Mouse (Mus musculus) kidney, postnatal 36 days (tissue): Measurements from ENCODE around the gene Tmem86a.
"Not testable (repeated sequence)": the region's sequence is repeated elsewhere in the genome, so short reads cannot be mapped to it uniquely, and the experiment has no call there.

Experiments used
- DNase-seq, 2 experiments: peaks; one replicate each; pipeline ENCODE4 v3.0.0; 2021 to 2022; ENCODE audit warnings: mixed read lengths in 2 of 2

Tmem86a gene

DNA sequence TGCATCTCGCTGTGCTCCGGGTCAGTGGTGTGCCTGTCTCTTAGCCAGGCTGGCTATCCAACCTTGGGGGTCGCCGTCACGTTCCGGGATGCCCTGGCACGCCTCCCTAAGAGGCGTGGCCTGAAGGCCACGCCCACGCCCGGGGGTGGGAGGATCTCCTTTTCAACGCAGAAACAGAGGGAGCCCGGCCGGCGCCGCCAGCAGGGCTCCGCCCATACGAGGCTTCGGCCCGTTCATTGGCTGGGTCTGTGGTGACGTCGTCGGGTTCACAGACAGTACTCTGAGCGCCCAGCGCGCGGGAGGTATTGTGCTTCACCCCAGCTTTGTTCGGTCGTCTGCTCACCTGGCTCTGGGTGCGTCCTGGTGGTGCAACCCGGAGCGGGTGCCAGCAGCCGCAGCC lies at the start of gene Tmem86a:
Tmem86a (plus strand) TSS at position 236 of the 400 bp plus-strand sequence.
- peak; percentile 97 for DNase-seq

DNA sequence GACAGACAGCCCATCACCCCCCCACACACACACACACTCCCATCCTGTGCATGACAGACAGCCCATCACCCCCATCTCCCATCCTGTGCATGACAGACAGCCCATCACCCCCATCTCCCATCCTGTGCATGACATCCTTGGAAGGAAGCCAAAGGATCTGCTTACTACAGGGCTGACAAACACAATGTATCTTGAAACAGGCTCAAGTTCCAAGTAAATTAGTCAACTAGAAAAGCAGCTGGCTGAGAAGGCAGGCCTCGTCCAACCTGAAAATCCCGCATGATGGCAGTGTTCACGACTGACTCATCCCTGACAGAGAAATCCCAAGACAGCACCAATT lies 49.8 kb upstream of the Tmem86a start:
- peak; percentile 36 to 45 for DNase-seq

DNA sequence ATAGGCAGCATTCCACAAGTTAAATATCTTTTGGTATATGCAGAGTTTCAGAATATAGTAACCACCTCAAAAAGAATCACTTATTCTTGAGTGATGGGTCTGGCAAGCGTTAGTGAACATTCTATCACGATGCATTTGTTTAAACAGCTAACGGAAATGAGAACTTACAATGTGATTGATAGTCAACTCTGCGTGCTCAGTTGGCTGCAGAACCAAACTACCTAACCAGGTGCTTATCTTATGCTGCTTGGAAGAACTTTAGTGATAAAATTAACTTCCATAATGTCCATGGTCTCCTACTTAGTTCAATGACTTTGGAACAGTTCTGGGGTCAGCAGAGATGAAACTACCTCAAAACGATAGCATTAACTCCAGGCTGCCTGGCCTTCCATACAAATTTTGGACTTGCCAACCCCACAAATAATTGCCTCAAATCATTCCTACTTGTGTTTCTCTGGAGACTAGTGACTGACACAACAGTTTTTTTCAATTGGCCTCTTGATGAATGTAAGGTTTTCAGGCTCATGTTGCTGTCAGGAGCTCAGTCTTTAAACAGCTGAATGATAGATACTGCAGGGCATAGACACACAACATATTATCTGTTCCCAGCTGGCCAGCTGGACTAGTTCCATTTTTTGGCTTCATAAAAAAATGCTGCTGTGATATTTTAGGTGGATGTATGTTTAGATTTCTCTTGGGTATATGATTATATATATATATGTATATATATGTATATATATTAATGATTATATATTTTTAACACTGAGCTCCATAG lies 49.1 kb upstream of the Tmem86a start:
- no peak for DNase-seq

DNA sequence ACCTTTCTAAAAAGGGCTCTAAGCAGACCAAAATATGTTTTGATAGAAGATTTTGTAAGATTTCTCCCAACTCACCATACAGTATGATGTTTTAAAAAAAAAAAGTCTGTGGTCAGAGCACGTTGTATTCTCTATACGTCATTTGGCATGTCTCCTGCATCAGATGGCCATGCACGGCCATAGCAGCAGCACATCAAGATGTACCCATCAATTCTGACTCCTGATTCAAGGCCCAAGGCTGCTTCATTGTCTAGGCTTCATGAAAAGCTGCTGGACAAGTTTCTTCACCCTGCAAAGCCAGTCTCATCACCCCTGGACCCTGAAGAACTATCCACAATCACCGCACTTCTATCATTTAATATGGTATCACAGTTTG lies 48.5 kb upstream of the Tmem86a start:
- no peak for DNase-seq

DNA sequence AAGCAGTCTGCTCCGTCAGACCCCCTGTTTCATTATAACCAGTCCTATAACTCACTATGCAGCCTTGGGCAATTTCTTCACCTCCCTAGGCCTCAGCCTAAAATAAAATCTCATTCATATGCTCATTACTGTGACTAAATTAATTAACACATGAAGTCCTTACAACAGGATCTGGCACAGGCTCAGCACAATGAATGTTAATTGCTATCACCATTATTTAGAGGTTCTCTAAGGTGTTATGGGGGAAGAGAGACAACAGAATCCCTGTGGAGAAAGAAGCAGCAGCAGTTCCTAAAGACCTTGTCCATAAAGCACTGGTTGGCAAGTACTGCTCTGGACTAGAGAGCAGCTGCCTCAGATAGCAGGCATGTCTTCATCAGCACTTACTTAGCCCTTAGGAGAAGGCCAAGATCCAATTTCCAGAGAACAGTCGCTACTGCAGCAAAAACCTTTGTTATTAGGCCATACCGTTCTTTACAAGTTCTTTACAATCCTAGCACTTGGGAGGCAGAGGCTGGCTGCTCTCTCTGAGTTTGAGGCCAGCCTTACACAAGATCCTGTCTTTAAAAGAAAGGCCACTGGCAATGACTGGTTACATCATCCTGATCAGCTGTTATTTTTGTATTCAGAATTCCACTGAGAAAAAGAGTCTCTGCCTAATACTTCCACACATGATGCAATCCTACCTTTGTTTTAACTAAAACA lies 46.8 kb upstream of the Tmem86a start:
- DNase-seq: no peak

DNA sequence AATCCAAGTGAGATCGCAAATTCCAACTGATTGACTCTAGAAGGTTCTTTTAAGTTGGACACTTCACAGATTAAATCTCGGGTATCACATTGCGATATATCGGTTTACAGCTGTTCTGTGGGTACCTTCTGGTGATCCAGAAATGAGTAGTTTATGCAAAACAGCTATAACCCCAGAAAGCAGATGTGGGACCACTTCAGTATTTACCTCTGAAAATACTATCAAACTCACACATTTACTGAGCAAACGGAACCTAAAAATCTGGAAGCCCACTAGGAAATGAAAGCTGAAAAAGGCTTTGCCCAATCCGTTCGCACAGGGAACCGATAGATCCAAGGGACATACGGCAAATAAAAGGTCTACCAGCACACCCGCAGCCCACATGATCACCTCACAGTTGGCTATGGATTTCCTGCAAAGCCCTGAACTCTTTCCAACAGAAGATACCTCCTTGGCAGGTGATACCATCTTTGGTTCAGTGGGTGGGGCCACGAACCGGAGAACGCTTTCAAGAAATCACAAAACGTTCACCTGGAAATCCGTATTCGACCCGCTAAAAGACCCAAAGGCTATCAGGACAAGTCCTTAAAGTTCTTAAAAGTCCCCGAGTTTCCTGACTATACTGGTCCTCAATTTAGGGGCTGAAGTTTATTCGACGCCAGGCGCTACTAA lies 43.2 kb upstream of the Tmem86a start:
- DNase-seq: peak in 1 of 2 experiments; percentile 38

DNA sequence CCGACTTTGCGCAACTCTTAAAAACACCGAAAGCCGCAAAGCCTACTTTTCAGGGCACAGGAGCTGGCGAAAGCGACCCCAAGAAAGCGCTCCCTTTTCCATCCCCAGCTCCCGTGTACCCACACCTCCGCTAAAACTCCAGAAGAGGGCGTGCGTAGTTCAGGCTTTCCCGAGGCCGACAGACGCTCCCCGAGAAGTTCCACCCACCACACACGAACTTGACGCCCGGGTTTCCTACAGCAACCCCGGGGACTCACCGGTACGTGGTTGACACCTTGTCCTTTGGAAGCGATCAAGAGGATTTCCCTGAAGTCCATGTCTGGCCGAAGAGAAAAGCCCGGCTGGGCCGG lies 42.6 kb upstream of the Tmem86a start:
- DNase-seq: peak in 1 of 2 experiments; percentile 78

DNA sequence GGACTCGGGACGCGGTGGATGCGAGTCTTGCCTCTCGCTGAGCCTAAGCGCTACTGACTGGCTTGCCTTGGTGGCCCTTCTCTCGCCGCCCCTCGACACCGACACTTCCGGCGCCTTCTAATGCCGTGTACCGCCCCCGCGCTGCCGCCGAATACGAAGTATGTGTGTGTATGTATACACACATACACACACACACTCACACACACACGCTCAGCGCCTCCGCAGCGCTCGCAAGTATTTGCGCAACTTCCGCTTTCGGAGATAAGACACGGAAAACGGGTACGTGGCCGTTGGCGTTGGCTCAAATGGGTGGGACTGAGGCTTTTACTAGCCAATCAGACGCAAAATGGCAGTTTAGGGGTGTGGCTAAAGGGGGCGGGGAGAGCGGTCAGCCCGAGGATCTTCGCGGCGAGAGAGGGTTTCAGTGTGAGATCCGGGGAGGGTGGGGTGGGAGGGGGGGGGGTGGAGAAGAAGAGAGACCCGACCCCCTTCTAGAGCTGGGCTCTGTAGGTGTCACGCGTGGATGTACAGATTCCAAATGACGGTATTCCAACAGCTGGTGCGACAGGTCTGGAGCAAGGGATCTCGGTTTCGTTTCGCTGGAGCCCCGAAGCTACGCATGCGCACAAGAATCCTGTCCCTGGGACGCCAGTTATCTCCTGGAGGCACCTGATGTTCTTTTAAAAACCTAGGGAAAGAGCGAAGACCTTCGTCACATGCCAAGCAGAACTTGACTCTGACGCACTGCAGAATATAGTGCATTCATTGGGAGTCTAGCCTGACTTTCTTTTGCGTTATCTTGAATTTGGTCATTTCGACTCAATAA lies 42.0 kb upstream of the Tmem86a start, which contains the start of gene Spty2d1:
Spty2d1 (minus strand) TSS at position 244 of the 826 bp plus-strand sequence.
- DNase-seq: peak; percentile 99

DNA sequence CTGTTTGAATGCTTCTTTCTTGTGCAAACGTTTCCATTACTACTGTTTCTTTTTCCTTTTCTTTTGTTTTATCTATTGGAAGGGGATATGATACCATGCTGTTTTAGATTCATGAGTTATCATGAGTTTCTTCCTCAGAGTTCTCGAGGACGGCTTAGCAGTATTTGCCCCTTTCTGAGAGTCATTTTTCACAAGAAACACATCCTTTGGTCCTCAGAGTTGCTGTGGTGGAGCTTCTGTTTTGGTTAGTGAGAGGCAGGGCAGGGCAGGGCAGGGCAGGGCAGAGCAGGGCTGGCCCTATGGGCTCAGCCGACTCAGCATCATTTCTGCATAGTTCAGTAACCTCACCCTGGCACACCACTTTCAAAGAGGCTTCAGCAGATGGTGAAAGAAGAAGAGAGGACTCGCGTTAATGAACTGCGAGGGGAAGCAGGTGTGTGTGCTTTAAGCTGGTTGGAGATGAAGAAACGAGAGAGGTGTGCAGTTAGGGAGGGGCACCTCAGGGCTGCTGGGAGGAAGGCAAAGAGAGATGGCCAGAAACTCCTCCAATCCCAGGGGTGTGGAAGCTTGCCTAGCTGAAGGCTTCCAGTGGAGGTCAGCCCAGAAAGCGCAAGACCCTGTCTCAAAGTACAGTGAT lies 37.2 kb upstream of the Tmem86a start:
- peak in 1 of 2 experiments; percentile 12 for DNase-seq

DNA sequence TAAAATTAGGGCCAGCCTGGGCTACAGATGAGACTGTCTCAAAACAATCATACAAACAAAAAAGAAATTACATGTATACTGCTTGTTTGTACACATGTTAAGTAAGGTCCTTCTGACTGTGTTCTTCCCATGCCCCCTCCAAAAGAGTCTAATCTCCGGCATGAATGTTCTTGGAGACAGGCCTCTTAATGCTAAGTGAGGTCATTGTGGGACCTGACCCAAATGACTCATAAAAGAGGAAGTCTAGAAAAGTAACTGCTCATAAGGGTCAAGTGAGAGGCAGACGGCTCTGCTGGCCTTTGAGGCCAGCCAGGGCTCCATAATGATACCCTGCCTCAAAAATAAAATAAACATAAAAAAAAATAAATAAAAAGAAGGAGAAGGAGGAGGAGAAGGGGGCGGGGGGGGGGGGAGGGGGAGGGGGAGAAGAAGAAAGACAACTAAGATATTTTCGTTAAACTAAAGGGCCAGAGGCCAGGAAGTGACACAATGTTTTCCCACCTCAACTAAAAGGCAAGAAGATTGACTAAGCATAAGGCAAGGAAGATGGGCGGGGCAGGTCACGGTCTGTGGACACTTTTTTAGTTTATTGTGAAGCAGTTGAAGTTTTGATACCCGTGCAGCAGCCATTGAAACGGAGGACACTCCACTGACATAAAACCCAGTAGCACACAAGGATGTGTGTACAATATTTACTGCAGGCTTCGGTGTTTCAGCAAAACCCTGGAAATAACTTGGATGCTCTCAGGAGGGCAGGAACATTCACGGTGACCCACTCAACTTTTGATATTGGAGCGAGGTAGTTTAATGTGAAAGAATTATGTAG lies 35.6 kb upstream of the Tmem86a start:
- DNase-seq: peak; percentile 24 to 47

DNA sequence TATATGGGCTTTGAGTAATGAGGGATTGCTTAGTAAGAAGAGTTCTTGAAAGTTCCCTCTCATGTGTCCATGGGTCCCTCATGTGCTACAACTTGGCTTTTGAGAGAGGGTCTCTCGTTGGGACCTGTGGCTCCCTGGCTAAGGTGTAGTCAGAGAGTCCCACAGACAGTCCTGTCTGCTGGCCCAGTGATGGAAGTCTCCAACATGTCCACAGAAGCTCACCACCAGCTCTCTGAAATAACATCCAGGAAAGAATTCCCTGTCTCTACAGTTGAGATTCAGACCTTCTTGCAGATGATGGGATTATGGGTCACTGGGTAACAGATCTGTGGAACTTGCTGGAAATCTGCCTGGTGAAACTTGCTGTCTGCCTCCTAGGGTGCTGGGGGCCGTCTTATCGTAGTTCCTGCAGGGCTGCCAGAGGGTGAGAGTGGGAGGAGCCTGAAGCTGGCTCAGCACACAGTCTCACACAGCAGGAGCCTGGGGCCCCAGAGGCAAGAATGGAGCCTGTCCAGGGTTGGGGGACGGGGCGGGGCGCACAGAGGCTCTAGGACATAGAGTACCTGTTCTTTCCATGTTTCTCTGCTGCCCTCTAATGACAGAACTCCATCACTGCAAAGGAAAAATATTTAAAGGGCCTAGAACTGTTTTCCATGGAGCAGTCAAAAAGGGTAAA lies 34.9 kb upstream of the Tmem86a start:
- DNase-seq: peak; percentile 93 to 96

DNA sequence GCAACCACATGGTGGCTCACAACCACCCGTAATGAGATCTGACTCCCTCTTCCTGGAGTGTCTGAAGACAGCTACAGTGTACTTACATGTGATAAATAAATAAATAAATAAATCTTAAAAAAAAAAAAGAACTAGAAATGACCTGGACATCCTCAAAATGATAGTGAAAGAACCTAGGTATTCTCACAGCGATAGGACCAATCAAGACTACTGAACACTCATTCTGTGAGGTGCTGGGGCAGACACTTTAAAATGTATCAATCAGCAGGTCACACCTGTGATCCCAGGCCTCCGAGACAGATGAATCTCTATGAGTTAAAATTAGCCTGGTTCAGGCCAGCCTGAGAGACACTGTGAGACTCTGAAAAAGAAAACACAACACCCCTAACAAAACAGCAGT lies 33.8 kb upstream of the Tmem86a start:
- no peak for DNase-seq

DNA sequence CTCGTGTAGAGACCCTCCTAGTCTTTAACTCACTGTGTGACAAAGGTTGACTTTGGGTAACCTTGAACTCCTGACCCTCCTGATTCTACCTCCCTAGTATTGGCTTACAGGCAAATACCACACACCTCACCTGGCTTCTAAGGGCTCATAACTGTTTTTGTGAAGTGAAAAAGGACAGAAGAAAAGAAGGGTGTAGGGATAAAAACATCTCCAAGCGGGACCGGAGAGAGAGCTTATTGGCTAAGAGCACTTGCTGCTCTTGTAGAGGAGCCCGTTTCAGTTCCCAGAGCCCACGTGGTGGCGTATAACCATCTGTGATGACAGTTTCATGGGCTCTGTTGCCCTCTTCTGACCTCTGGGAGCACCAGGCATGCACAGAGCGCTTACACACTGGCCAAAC lies 33.3 kb upstream of the Tmem86a start:
- DNase-seq: no peak

DNA sequence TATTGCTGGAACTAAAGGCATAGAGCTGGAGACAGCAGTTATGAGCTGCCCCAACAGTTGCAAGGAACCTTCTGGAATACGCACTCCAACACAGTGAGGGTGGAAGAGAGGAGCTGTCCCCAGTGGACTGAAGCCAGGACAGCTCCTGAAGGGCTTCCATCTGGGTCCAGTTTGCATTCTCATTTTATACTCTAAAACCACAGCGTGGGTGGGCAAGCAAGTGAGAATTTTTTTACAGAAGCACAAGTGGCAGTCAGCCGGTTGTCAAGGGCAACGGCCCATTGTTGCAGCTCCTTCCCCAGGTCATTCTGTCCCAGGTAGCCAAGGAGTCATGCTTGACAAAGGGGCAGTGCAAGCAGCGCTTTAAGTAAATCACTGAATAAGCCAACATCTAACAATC lies 30.8 kb upstream of the Tmem86a start:
- no peak for DNase-seq

DNA sequence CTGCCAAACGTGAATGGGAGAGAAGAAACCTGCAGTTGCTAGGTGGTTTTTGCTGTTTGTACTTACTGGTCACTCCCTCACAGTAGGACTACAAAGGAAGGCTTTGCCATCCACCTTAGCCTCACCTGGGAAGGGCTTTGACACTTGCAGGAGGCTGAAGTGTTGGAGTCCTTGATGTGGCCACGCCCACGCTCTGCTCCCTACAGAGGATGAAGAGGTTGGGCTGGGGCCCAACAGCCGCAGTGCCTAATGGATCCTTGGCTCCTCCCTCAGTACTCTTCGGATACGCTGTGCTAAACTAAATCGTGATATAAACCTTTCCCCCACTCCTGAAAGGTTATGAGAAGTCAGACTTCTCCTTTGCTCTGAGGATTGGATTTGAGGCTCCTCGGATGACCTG lies 29.4 kb upstream of the Tmem86a start:
- no peak for DNase-seq

DNA sequence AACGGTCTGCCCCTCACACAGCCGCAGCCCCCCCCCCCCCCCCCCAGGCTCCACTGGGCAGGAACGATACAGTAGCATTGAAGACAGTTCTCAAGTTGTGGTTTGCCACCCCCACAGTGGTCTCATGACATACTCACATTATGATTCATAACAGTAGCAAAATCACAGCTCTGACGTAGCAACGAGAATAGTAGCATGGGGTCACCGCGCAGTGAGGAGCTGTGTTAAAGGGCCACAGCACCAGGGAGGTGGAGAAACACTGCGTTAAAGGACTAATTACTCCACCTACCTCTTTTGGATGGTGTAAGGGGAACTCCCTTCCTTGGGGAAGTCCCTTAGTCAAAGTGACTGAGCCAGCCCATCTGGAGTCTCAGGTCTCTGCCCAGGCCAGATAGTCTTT lies 27.9 kb upstream of the Tmem86a start:
- DNase-seq: no peak

DNA sequence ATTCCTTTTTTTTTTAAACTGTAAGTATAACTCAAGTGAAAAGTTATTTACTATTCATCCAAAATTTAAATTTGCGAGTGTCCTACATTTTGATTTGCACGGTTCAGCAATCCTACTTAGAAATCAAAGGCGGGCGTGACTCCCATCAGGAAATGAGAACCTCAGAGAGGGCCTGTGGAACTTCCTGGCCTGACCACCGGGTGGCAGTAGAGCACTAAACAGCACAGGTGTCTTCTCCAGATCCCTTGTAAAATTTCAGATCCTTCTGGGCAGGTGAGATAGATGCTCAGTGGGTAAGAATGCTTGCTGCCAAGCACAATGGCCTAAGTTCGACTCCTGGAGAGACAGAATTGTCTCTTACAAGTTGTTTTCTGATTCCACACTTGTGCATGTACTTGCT lies 26.9 kb upstream of the Tmem86a start:
- DNase-seq: peak; percentile 80 to 93

DNA sequence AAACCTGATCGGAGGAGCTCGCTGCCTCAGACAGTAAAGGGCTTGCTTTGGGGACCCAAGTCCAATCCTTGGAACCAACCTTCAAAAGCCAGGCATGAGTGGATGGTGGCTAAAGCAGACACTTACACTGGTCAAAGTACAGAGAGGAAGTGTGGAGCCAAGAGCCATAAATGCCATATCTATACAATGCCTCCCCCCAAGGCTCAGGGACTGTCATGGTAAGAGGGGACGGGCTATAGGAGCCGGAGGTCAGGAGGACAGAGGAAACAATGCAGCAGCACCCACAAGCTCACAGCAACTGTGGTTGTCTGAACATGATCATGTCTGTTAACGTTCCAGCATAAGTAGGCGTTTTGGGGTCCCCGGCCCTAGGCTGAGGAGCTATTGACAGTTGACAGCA lies 25.9 kb upstream of the Tmem86a start:
- DNase-seq: no peak

DNA sequence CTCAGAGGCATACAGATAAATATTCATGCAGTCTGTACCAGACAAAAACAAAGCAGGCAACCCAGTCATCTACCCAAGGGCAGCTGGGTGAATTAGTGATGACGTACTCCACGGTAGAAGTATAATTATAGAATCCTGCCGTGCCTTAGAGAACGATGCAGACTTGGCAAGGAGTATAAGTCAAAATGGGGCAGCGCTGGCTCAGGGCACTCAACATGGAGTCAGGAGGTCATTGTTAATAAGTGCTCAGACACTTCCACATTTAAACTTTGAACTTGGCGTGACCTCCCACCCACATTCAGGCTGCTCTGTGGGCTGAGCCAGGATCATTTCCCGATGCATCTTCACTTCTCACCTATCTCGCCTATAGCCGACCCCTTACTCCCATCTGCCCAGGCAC lies 25.0 kb upstream of the Tmem86a start:
- peak; percentile 39 to 61 for DNase-seq

DNA sequence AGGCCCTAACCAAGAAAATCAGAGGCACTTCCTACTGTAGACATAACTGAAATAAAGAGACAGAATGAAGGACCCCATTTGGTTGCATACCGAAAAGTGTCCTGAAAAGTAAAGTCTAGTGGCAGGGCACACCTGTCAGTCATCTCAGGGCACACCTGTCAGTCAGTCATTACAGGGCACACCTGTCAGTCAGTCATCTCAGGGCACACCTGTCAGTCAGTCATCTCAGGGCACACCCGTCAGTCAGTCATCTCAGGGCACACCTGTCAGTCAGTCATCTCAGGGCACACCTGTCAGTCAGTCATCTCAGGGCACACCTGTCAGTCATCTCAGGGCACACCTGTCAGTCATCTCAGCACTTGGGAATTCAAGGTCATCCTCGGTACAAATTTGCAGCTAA lies 23.5 kb upstream of the Tmem86a start:
- not testable (repeated sequence) for DNase-seq

DNA sequence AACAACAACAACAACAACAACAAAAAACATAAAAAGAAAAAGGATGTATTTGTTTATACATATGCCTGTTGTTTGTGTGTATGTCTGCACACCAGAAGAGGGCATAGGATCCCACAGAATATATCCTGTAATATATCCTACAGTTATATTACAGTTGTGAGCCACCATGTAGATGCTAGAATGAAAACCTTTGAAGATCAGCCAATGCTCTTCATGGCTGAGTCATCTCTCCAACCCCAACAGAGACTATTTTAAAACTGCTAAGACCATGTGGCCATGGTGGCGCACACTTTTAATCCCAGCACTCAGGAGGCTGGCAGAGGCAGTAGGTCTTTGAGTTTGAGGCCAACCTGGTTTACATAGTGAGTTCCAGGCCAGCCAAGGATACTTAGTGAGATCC lies 22.9 kb upstream of the Tmem86a start:
- no peak for DNase-seq
